Mouse (Mus musculus) ES-E14 (cell line): ENCODE results near the gene Lpp. TPM values are rescaled to one million over a fixed set of nuclear protein-coding genes. Genes with fewer than 3 reads are reported as not detected.

ENCODE experiments used
- DNase-seq: peaks from one replicate; pipeline ENCODE4 v3.0.0-alpha.2; 2013; ENCODE audit warnings: low read depth, low spot score
- H3K27ac ChIP-seq: 2 replicates; pipeline ENCODE4 v1.5.1; 2012; ENCODE audit warnings: low read depth, mild to moderate bottlenecking, low read length, moderate library complexity, mixed read lengths; ENCODE audit not compliant: poor library complexity, insufficient read depth, severe bottlenecking
- H3K36me3 ChIP-seq: 2 replicates; pipeline ENCODE4 v1.6.1; 2012; ENCODE audit warnings: mild to moderate bottlenecking, low read length, moderate library complexity, mixed read lengths; ENCODE audit not compliant: control insufficient read depth, poor library complexity, insufficient read depth, severe bottlenecking
- H3K4me1 ChIP-seq, 2 experiments: fragments of 150-350 bp in 1 of 2; sonication (generic) in 1 of 2; 2 replicates each; pipeline ENCODE4 v1.6.1; 2012; ENCODE audit warnings: low read length in 2 of 2, mild to moderate bottlenecking in 1 of 2, mixed read lengths in 1 of 2; ENCODE audit not compliant: control insufficient read depth in 2 of 2, insufficient read depth in 2 of 2, poor library complexity in 1 of 2
- H3K4me3 ChIP-seq, 2 experiments: fragments of 150-350 bp in 1 of 2; sonication (generic) in 1 of 2; 2 replicates each; pipeline ENCODE4 v1.5.1; 2012; ENCODE audit warnings: low read length in 2 of 2, low read depth in 1 of 2, mild to moderate bottlenecking in 1 of 2, mixed read lengths in 1 of 2; ENCODE audit not compliant: insufficient read depth in 1 of 2, poor library complexity in 1 of 2, severe bottlenecking in 1 of 2
- H3K9ac ChIP-seq: 2 replicates; pipeline ENCODE4 v1.6.1; 2012; ENCODE audit warnings: low read depth, mild to moderate bottlenecking, low read length, mixed read lengths; ENCODE audit not compliant: poor library complexity, insufficient read depth, severe bottlenecking
- H3K9me3 ChIP-seq: fragments of 150-350 bp; sonication (generic); 2 replicates; pipeline ENCODE4 v1.6.1; 2012; ENCODE audit warnings: low read depth, mild to moderate bottlenecking, low read length; ENCODE audit not compliant: control insufficient read depth, insufficient read depth
- CHD2 ChIP-seq: IDR thresholded peaks from 2 replicates; pipeline ENCODE4 v1.6.1; 2014; ENCODE audit warnings: mild to moderate bottlenecking, low read depth, low read length, inconsistent platforms
- HCFC1 ChIP-seq: IDR thresholded peaks from 2 replicates; pipeline ENCODE4 v1.6.1; 2012; ENCODE audit warnings: low read length, inconsistent platforms, borderline replicate concordance; ENCODE audit not compliant: insufficient read depth
- MAFK ChIP-seq: IDR thresholded peaks from 2 replicates; pipeline ENCODE4 v1.6.1; 2014; ENCODE audit warnings: mild to moderate bottlenecking, low read depth, low read length, inconsistent platforms; ENCODE audit not compliant: insufficient read depth
- ZC3H11A ChIP-seq: IDR thresholded peaks from 2 replicates; pipeline ENCODE4 v1.6.1; 2012; ENCODE audit warnings: low read depth, mild to moderate bottlenecking, inconsistent platforms, low read length, borderline replicate concordance
- ZNF384 ChIP-seq: IDR thresholded peaks from 2 replicates; pipeline ENCODE4 v1.6.1; 2012; ENCODE audit warnings: low read depth, low read length, inconsistent platforms
- in situ Hi-C, 2 experiments: fragments of 600-800 bp; cut with MboI; formaldehyde crosslinking; loops; one replicate each; pipeline ENCODE4 v1.15.1; 2025; ENCODE audit warnings: low sequenced_read_pairs in 2 of 2, inconsistent platforms in 1 of 2; ENCODE audit not compliant: unreplicated experiment in 2 of 2
- total RNA-seq: library from RNA; depleted of rRNA; stranded (reverse); fragments of 300-350 nt; gene quantifications from 2 replicates; pipeline ENCODE4 v1.2.3, GENCODE M21; 2012

Gene Lpp
- total RNA-seq, 1 experiment: 31.4 TPM

GRCm38 (mm10) chr16:24442500-24443122 lies 49.3 kb downstream of the Lpp start:
- DNase-seq: no peak
- Histone ChIP-seq H3K27ac (no peak overlapping the region), H3K9me3 (no peaks in the 10 kb centered on the region), H3K4me3 (no peak overlapping the region), H3K9ac (no peak overlapping the region), H3K36me3 (no peaks in the 10 kb centered on the region), H3K4me1 (peaks cover 4 to 24% of the 10 kb centered on the region in 2 experiments; a peak in 3 of 4 replicates)
- in situ Hi-C loops: no loop called here
- TF ChIP-seq CHD2 (no peak), MAFK (no peak), ZNF384 (no peak), ZC3H11A (no peak), HCFC1 (no peak)

- Histone ChIP-seq H3K27ac (no peak overlapping the region), H3K9me3 (no peaks in the 10 kb centered on the region), H3K4me1 (peaks cover 4 to 28% of the 10 kb centered on the region in 2 experiments; a peak in 3 of 4 replicates), H3K9ac (no peak overlapping the region), H3K4me3 (no peak overlapping the region), H3K36me3 (no peaks in the 10 kb centered on the region)
- DNase-seq: no peak
- in situ Hi-C loops: no loop called here
- TF ChIP-seq ZNF384: no peak
- no peak for TF ChIP-seq CHD2
- TF ChIP-seq ZC3H11A: no peak
- TF ChIP-seq MAFK: no peak
Measured at GRCm38 (mm10) chr16:24443123-24443515, 49.8 kb downstream of the Lpp start.

- TF ChIP-seq HCFC1 (no peak), MAFK (no peak), ZC3H11A (no peak), CHD2 (no peak), ZNF384 (no peak)
- in situ Hi-C loops: no loop called here
- H3K4me1 ChIP-seq: peaks cover 4 to 29% of the 10 kb centered on the region in 2 experiments; a peak in 3 of 4 replicates
Measured at GRCm38 (mm10) chr16:24443555-24443954, 50.2 kb downstream of the Lpp start.

GRCm38 (mm10) chr16:24444818-24445217 lies 51.5 kb downstream of the Lpp start:
- Histone ChIP-seq H3K27ac (no peak overlapping the region), H3K9ac (no peak overlapping the region), H3K9me3 (no peaks in the 10 kb centered on the region), H3K4me3 (no peak overlapping the region), H3K4me1 (peaks cover 11 to 31% of the 10 kb centered on the region in 2 experiments; a peak in 3 of 4 replicates), H3K36me3 (no peaks in the 10 kb centered on the region)
- DNase-seq: no peak
- TF ChIP-seq ZC3H11A (no peak), CHD2 (no peak)
- in situ Hi-C loops: no loop called here

More at GRCm38 (mm10) chr16:24443555-24443954, 50.2 kb downstream of the Lpp start:
- no peak for DNase-seq
- no peak overlapping the region for H3K9ac ChIP-seq
- no peaks in the 10 kb centered on the region for H3K9me3 ChIP-seq
- H3K4me3 ChIP-seq: no peak overlapping the region
- no peak overlapping the region for H3K27ac ChIP-seq
- no peaks in the 10 kb centered on the region for H3K36me3 ChIP-seq

GRCm38 (mm10) chr16:24445473-24445872 lies 52.2 kb downstream of the Lpp start:
- in situ Hi-C loops: no loop called here
- peaks cover 11 to 30% of the 10 kb centered on the region in 2 experiments; a peak in 3 of 4 replicates for H3K4me1 ChIP-seq
- no peak overlapping the region for H3K27ac ChIP-seq

More at GRCm38 (mm10) chr16:24445473-24445872, 52.2 kb downstream of the Lpp start:
- no peak for DNase-seq
- Histone ChIP-seq H3K9ac (no peak overlapping the region), H3K4me3 (no peak overlapping the region), H3K9me3 (no peaks in the 10 kb centered on the region), H3K36me3 (no peaks in the 10 kb centered on the region)
- no peak for TF ChIP-seq MAFK
